Mouse (Mus musculus) retina, embryonic 14.5 days (tissue): Measurements from ENCODE around the gene Gm42906.

Experiments
- DNase-seq: peaks from one replicate; pipeline ENCODE4 v3.0.0-alpha.2; 2015; ENCODE audit warnings: low spot score

Gene Gm42906

DNA sequence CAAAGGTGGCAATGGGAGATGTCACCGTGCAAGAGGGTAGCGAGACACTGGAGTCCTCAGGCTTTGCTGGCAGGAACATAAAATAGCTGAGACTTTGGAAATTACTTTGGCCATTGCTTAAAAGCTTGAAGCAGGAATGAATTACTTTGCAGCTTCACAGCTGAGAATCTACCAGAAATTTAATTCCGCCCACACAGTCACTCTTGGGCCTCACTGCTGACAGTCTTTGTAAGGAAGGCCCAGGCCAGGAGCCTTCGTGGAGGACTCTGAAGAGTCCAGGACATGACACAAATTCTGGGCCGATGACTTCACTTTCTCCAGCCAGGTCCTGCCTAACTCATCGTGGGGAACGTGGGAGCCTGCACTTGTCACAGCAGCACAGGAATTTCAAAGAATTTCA, 405.9 kb downstream of the Gm42906 start:
- DNase-seq = no peak

DNA sequence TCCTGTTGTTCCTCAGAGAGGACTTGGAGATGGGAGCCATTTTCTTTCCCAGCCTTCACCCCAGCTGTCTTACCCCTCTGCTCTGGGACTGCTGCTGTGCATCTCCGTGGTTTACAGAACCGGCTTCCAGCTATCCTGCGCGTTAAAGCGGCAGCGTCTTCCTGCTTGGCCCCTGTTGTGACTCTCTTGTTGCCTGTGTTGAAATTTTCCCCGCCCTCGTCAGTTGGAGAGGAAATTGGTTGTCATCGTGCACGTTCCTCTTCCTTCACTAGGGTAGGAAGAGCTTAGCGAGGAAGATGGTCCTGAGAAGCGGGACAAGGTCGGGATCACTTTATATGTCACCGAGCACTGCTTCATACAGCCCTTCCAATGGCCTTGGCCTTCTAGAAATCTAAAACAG, 407.1 kb downstream of the Gm42906 start:
- no peak for DNase-seq

DNA sequence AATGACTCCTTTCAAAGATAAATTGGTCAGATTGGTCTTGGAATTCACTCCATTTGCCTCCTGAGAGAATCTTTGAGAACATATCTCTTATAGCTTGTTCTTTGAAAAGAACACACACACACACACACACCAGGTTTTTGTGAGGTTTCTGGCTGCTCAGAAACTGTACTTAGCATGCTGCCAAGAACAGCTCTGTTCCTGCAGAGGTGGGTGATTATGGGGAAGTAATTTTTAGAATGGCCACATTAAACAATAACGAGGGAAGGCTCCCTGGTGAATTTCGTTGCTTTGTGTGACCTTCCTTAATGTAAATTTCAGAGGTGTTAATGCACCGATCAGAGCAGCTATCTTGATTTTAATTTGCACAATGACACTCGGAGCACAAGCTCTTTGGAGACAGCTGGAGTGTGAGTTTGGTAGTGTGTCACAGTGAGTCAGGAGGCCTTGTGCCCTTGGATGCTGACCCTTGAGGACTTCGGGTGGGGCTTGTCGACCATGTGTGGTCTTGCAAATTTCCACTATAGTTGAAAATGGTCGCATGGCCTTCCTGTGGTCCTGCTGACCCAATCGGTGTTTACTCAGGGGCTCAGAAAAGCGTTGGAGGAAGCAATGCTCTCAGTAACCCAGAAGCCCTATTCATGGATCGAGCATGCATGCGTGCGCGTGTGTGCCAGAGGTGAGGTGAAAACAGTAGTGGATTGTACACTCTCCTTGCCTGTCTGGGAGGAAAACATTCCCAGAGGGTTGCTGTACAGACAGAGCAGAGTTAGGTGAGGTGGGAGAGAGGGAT, 407.7 kb downstream of the Gm42906 start:
- no peak for DNase-seq

DNA sequence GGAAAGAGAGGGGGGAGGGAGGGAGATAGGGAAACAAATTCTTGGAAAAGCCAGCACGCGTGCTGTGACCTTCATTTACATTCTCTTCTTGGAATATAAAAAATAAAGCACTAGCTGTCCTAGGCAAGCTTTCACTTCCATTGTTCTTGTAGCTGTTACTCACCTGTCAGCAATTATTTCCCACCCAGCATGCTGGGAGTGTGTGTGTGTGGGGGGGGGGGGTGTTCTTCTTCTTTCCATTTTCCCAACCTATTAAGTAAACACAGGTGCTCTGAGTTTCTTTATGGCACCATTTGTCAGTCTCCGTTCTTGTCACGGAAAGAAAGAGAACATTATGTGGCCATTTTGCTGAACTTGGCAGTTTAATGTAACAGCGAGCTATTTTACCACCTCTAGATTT, 409.0 kb downstream of the Gm42906 start:
- DNase-seq = no peak

DNA sequence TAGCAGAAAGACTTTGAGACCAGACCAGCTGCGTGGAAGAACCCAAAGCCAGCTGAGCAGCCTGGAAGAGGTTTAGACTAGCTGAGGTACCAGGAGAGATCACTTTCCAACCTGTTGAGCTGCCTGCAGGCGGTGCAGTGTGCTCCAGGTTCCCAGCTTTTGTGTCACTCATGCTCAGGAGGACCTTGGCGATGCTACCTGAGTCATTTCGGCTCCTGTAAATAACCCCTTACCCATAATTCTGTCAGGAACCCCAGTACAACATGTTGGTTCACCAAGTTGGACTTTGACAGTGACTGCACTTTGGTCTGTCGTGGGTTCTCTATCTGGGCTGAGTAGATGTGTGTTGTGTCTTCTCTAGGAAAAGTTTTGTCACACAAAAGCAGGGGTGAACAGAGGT, 409.5 kb downstream of the Gm42906 start:
- no peak for DNase-seq
